Mouse (Mus musculus): ENCODE measurements at regions not wholly inside any gene's neighbourhood (a gene's known extent, or its start where the extent isn't known, plus 50 kb on each side); places are given as distances from the start of the nearest gene placed in this dataset.

- ATAC-seq (replicated peaks; ENCODE audit: insufficient number of reproducible peaks, low FRiP score, low TSS enrichment, poor library complexity, severe bottlenecking): no peak
Observed at GRCm38 (mm10) chr7:73315555-73315954, 59.8 kb upstream of the Rgma start.

DNA sequence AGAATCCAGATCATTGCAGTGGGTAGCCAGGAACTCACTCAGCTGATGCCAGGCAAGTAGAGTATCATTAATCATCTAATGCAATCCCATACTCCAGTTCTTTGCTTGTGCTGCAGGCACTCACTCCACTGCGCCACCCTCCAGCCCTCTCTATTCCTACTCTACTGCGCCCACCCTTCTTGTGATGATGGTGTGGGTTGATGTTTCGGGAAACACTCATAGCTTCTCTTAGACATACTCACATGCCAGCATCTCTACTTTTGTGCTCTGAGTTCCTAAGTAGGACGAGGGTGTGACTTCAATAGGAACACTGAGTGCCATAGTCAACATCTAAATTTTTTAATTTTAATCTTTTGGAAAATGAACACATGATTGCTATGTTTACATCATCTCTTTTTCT lies 57.7 kb upstream of the Rgma start:
- no peak for ATAC-seq (replicated peaks; ENCODE audit: insufficient number of reproducible peaks, low FRiP score, low TSS enrichment, poor library complexity, severe bottlenecking)

GRCm38 (mm10) chr7:73319004-73319403 lies 56.3 kb upstream of the Rgma start:
- no peak for ATAC-seq (replicated peaks; ENCODE audit: insufficient number of reproducible peaks, low FRiP score, low TSS enrichment, poor library complexity, severe bottlenecking)

DNA sequence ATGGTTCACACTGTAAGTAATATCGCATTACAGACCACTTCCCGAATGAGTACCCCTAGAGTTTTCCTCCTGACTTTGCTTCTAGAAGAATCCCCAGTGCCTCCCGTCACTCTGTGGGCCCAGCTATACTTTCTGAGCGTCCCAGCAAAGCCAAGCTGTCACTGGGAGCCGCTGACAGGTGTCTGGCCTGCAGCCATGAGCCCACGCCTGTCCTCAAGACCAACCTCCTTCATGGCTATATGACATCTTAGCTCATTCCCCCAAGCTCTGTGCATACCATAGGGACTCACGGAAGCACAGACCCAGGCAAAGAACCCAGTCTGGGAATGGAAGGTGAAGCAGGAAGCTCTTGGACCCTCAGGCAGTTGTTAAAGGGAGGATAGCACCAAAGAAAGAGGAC lies 55.3 kb upstream of the Rgma start:
- no peak for ATAC-seq (replicated peaks; ENCODE audit: insufficient number of reproducible peaks, low FRiP score, low TSS enrichment, poor library complexity, severe bottlenecking)

DNA sequence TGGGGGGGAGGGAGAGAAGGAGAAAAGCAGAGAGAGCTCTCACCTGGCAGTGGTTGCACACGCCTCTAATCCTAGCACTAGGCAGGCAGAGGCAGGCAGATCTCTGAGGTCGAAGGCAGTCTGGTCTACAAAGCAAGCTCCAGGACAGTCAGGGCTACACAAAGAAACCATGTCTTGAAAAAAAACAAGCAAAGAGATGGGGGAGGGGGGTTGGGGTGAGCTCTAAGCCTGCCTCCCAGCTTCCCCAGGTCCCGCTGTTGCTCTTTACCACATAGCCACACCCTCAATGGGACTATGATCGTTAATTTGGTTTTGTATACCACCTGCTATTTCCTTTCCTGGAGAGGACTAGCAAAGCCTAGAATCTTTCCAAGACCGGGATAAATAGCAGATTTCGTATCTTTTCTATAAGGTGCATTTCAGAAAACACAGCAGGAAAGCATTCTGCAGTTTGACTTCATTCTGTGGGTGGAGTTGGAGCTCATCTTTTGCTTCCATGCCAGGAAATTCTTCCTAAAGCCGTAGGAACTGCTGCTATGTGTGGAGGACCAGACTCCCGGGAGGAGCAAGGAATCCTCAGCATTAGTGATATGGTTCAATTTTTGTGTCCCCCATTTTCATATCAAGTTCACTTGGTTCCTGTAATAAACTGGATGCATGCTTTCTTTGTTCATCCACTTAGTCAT lies 52.7 kb upstream of the Rgma start:
- ATAC-seq (replicated peaks; ENCODE audit: insufficient number of reproducible peaks, low FRiP score, low TSS enrichment, poor library complexity, severe bottlenecking): no peak

DNA sequence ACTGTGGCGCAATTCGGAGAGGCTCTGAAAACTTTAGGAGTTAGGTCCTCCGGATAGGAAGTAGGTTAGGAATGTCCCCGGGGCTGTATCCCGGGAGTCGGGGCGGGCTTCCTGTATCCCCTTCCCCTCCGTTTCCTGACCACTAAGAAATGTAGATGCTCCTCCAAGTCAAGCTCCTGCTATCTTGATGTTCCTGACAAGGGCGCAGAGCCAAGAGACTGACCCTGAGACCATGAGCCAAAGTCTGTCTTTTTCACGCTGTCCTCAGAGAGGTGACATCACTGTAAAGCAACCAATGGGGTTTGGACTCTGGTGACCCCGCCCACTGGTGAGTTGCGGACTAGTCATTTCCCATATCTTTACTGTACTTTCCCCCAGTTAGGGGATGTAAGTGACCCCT lies 51.8 kb upstream of the Rgma start:
- no peak for ATAC-seq (replicated peaks; ENCODE audit: insufficient number of reproducible peaks, low FRiP score, low TSS enrichment, poor library complexity, severe bottlenecking)

DNA sequence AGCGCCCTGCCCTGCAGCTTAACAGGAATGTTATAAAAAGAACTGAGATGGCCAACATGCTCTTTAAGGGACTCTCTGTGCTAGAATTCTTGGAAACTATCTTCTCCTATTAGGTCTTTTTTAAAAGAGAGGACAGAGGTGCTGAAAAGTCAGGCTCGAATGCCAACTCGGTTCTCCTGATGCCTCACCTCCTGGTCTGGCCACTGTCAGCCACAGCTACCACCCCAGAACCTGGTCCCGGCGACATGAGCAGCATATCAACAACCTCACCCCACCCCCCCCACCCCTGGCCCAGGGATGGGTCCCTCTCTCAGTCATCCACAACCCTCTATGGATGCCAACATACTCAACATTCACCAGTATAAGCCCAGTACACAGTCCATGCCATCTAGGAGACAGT lies 49.8 kb upstream of the Rgma start:
- no peak for ATAC-seq (replicated peaks; ENCODE audit: insufficient number of reproducible peaks, low FRiP score, low TSS enrichment, poor library complexity, severe bottlenecking)
